Mouse (Mus musculus) fibroblast of lung, adult 2 months (primary cell): ENCODE measurements around the gene Gpr135.

Experiments used
- DNase-seq: peaks from one replicate; pipeline ENCODE4 v3.0.0-alpha.2; 2011; ENCODE audit warnings: low read depth

Gene Gpr135

DNA sequence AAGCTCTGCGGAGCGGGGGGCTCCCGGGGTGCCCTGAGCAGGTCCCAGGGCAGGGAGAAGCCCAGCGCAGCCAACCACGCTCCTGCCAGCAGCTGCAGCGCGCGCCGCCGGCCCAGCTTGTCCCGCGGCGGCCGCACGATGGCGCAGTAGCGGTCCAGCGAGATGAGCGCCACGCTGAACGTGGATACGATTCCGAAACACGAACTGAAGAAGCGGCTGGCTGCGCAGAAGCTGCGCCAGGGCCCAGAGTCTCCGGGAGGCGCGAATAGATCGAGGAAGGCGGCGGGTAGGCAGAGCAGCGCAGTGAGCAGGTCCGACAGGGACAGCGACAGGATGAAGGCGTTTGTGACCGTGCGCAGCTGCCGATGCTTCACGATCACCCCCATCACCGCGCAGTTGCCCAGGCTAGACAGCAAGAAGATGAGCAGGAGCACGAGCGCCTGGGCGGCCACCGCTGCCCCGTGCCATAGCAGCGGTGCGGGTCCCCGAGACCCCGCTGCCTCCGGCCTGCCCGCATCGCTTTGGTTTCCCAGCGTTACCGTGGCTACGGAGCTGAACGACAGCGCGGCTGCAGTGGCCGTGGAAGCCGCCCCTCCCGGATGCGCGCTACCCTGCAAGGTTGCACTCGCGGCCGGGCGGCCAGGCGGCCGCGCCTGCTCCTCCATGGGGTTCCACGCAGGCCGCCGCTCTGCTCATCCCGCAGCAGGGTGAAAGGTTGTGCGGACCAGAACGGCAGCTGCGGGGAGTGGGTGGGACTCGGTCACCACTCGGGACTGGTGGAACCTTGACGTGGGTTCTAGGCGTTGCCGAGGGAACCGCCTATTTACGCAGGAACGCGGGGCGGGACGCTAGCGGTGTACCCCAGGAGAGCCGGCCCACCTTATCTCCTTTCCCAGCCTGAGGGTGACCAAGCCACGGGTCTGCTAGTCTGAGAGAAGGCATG, at the start of gene Gpr135:
Gpr135 (minus strand) TSS at position 799 of the 943 bp plus-strand sequence.
- peak; percentile 40 for DNase-seq

DNA sequence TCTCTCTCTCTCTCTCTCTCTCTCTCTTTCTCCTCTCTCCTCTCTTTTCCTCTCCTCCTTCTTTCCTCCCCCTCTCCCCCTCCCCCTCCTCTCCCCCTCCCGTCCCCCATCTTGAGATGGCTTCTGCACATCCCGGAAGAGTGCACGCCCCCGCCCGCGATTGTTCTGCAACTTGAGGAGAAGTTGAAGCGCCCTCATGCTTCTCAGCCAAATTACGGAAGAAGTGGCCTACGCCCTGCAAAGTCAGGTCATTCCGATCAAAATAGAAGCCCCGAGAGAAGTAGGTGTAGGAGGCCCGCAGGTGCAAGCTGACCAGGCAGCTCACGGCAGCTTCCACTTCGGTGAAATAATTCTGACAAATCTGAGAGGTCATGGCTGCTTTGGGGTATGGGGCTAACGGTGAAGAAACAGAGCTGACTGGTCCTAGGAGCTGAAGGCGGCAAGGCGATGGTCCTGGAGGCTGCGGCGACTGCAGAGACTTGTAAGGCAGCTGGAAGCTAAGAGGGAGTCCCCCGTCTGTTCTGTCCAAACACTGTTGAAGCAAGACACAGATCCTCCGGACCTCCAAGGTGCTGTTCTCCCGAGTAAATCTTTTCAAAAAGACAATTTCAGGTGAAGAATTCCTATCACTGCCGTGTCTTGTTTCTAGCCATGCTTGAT, 44.9 kb upstream of the Gpr135 start:
- no peak for DNase-seq

DNA sequence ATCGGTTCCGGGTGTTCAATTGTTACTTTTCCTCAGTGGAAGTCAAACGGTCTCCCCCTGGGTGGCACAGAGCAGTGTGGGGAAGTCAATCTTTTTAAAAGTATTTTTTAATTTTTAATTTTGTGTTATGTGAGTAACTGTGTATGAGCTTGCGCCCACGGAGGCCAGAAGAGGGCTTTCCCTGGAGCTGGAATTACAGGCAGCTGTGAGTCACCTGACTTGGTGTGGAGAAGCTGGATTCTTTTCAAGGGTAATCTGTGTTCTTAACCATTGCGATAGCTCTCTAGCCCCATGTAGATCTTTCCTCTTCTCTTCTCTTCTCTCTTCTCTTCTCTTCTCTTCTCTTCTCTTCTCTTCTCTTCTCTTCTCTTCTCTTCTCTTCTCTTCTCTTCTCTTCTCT, 44.2 kb upstream of the Gpr135 start:
- DNase-seq, result peak; percentile 8

DNA sequence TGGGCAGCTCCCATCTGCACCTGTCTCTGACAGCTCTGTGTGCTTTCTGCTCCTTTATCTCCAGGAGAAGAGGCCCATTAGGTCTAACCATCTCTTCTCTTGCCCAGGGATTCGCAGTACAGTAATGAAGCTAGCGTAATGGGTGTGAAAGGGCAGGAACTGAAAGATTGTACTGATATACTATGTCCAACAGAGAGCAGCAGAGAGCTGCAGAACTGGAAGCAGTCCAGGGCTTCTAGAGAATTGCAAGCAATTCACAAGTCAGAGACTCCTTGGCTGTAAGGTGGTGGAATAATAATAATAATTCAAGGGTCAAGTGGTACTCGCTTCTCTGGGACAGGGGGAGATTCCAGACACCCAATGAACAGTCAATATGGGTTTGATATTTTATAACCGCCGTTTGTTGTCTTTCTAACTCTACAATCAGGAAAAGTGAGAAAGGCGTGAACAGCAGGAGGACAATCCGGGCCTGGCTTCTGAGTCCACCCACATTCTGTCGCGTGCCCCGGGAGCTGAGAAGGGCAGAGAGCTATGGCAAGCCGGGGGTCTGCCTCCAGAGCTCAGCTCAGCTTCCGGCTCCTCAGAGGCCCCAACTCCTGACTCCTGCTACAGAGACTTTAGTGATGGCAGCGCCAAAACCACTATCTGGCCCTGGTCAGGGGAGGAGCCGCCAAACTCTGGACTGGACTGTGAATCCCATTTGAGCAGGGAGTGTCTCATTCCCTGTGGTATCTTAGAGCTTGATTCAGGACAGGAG, 33.8 kb upstream of the Gpr135 start:
- DNase-seq, result peak; percentile 46

DNA sequence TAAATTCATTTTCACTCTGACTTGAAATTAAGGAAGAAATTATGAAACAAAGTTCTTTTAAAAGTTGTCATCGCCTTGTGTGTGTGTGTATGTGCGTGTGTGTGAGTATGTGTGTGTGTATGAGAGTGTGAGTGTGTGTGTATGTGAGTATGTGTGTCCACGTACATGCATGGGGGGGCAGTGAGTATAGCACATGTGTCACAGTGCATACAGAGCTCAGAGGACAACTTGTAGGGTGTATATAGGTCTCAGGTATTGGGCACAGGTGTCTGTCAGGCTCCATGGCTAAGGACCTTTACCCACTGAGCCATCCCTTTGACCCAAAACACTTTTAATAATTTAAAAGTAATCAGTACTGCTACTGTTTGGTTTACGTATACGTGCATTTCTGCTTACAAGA, 33.1 kb upstream of the Gpr135 start:
- DNase-seq, result no peak

DNA sequence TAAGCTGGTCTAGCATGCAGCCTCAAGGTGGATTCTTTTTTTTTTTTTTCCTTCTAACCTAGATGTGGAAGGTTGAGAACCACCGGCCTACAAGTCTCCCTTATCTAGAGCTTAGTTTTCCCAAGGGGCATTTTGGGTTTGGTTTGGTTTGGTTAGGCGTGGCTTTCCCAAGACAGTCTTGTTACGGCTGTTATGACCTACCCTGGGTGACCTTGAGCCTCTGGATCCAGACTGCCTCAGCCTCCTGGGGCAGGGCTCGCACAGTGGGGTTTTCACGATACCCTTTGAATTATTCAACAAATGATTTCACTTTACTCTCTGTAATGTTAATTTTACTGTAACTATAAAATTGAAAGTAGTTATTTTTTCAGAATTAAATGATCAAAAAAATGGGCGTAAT, 31.9 kb upstream of the Gpr135 start:
- no peak for DNase-seq

DNA sequence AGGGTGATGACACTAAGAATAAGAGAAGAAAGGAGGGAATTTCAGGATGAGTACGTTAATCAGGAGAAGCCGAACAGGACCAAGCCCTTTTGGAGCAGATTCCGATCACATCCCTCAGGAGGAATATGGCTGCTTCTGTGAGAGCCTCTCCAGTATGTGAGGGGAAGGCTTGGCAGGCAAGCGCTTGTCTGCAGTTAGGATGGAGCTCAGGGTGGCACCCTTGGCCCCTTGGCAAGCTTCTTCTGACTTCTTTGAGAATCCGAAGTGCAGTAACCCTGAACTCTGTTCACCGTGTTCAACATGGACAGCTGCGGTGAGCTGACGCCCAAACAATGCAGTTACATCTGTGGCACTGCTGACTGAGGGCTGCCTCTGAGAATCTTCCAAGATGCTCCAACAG, 26.0 kb upstream of the Gpr135 start:
- no peak for DNase-seq

DNA sequence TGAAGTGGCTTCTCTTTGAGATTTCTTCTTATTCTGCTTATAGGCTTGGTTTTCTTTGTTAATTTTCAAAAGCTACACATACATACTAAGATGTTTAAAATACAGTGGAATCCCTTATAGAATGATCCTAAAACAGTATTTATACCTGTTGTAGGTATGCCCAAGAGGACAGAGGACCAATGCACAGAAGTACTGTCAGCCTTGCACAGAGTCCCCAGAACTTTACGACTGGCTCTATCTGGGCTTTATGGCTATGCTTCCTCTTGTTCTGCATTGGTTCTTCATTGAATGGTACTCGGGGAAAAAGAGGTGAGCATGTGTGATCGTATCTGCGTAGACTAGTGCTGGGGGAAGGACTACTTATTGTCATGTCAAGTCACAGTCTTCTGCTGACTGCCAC, 18.9 kb upstream of the Gpr135 start:
- DNase-seq, result no peak

DNA sequence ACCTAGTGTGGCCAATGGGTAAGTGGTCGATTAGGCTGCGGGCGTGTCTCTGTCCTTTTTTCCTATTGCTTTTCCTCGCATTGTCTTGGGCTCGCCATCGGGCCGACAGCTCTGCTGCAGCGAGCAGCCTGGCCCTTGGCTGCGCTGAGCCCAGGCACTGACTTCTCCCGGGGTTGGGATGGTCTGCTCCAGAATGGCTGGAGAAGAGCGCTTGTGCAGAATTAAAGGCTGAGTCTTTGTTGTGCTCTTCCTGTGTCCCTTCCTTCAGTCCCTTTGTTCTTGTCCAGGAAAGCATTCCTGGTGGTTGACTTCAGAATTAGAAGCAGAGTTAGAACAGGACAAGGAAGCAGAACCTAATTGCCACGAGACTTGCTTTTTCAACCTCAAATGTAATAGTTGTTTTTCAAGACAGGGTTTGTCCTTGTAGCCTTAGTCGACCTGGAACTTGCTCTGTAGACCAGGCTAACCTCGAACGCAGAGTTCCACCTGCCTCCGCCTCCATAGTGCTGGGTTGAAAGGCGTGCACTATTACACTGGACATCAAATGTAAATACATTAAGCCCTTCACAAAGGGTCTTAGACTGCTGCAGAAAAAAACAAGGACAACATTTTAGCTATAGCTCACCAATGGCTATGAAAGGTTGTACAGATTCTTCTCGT, 15.4 kb upstream of the Gpr135 start:
- no peak for DNase-seq

DNA sequence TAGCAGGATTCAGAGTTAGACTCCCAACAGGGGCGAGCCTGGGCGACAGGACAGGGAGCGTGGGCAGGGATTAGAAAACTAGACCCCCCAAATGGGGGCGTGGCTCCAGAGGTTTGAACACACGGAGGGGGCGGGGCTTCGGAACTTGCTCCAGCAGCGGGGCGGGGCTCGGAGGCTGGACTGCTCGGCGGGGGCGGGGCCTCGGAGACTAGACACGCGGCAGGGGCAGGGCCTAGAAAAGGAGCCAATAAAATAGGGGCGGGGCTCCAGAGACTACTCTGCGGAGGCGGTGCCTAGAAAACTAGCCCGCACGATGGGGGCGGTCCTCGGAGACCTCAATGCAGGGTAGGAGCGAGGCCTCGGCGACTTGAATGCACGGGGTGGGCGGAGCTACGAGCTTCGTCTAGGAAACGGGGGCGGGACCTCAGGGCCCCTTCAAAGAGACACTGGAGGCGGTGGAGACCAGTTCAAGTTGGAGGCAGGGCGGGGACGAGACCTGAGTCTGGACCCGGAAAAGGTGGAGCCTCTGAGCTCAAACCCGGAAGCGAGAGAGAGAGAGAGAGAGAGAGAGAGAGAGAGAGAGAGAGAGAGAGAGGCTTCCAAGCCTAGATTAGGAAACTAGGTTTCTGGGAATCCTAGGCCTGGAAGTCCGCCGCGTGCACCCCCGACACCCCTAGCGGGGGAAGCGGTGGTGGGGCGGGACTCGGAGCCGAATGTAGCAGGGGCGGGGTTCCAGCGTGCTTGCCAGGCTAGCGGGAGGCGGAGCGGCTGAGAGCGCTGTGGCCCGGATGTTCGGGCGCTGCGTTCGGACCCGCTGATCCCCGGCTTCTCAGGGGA, 14.6 kb upstream of the Gpr135 start, which contains the start of the genes L3hypdh and Jkamp:
L3hypdh (minus strand) TSS at position 111 of the 837 bp plus-strand sequence.
Jkamp (plus strand) TSS at position 261 of the 837 bp plus-strand sequence.
- DNase-seq, result peak; percentile 99

DNA sequence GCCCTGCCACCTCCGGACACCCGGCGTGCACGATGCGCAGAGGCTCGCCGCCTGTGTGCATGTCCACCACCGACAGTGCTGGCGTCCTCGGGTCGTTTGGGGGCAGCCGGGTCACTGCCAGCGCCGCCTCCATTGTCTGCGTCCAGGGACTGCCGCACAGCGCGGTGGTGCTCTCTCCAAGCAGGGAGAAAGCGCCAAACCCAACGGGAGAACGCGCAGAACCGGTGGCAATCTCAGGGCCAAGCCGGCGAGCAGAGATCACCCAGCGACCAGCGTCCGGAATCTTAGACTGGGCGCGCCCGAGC, 14.1 kb upstream of the Gpr135 start:
- DNase-seq, result no peak

DNA sequence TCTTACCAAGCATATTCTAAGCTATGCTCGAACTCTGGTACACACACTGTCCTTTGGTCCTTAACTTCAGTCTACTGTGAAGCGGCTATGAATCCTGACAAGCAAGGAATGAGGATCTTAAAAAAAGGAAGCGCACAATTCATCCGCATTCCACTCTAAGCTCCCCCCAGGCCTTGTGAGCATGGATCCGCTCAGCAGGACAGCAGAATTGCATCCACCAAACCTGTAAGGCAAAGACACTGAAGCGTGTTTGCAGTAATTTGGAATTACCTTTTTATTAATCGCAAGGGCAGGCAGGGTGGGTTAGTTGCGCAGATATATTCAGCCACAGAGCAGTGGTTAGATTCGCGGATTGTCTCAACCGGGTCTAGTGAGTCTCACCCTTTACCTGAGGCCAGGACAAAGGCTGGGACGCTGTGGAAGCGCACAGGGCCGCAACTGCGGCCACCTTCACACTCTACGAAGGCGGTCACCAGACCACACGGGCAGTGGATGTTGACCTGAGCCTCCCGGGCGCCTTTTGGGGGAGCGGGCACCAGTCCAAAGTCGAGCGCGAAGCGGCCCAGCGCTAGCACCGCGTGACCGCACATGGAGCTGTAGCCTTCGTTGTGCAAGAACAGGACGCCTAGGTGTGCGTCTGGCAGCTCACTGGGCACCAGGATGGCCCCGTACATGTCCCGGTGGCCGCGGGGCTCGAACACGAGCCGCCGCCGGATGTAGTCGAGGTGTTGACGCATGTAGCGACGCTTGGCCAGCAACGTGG, 13.5 kb upstream of the Gpr135 start:
- DNase-seq, result no peak

DNA sequence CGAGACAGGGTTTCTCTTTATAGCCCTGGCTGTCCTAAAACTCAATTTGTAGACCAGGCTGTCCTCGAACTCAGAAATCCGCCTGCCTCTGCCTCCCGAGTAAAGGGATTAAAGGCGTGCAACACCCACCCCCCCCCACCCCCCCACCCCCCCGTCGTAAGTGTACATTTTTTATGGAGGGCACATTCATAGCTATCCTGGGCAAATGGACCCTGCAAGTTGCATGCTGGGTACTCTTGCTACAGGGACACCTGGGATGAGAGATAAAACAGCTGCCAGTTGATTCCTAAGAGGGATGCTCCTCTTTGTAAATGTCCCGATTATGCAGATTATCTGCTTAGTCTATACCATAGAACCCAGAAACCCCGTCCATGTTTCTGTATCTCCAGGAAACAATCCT, 12.3 kb upstream of the Gpr135 start:
- DNase-seq, result no peak

DNA sequence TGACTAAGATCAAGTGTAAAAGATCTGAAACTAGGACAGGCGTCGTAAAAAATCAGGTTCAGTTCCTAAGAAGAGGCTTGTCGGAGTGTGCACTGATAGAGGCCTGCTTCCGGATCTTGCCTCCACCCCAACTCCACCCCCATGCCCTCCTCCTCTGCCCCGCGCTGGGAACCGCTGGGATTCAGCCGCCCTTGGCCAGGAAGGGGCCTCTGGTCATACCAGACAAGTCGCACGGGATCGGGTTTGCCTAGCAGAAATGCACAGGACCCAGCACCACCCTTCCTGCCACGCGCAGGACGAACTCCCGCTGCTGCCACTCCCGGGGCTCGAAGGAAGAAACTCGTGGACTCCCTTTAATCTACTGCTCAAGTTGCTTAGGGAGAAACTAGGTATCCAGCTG, 11.4 kb upstream of the Gpr135 start:
- no peak for DNase-seq

DNA sequence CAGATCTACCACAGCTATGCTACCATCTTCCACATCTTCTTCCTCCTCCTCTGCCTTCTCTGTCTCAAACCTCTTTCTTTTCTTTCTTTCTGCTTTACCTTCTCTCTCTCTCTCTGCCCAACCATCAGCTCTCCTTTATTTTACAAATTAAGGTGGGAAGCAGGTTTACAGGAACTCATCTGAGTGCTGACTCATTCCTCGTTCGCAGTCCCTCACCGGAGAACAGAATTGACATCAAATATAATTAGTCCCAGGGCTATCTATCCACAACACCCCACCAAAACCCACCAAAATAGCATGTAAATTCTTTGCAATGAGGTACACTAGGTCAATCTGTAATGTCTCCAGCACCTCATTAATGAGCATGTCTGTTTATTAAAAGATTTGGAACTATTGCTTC, 11.0 kb upstream of the Gpr135 start:
- no peak for DNase-seq

DNA sequence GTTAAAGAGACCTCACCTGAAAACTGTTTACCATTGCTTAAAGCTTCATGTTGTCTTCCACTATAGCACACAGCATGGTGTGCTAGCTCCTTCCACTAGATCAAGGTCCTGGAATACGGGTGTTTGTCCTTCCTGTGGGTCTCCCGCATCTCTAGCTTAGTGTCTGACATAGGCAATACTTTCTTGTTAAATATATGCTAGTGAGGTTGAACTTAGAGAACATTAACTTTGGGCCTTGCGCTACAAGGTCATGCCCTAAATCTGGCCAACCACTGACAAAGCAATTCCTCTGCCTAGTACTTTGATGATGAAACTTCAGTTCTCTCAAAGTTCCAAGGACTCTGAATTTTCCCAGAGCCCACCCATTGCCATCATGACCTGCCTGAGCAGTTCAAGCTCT, 7.3 kb upstream of the Gpr135 start:
- no peak for DNase-seq

DNA sequence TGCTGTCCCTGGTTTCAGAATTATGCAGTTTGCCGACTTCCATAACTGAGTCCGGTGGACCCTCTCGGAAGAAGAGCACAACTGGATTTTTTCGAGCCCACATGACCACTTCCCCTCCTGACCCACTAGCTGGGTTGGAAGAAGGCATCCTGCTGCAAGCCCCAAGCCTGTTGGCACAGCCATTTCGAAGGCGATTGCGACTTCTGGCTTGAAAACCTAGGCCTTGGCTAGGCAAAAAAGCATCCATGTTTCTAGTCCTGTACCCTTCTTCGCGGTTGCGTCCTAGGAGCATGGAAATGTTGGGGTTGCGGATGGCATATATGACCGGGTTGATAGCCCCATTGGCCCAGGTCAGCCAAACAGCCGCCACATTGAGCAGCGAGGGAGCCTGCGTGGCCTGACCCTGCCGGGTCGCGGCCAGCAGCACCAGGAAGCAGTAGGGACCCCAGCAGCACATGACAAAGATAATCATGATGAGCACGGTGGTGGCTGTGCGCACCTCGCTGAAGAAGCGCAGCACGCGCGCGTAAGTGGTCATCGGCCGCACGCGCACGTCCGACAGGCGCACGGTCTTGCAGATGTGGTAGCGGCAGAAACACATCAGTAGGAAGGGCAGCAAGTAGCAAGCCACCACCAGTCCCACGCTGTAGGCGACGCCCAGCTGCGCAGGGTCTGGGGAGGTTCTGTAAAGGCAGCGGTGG, 1.1 kb downstream of the Gpr135 start:
- no peak for DNase-seq

DNA sequence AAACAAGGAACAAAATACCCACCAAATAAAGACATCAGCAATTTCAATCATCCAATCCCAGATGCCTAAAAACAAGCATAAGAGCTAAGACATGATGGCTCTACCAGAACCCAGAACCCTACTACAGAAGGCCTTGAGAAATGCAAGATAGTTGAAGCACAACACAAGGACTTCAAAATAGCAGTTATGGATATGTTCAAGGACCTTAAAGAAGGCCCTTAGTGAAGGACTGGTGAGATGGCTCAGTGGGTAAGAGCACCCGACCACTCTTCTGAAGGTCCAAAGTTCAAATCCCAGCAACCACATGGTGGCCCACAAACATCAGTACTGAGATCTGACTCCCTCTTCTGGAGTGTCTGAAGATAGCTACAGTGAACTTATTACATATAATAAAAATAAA, 13.1 kb downstream of the Gpr135 start:
- no peak for DNase-seq

DNA sequence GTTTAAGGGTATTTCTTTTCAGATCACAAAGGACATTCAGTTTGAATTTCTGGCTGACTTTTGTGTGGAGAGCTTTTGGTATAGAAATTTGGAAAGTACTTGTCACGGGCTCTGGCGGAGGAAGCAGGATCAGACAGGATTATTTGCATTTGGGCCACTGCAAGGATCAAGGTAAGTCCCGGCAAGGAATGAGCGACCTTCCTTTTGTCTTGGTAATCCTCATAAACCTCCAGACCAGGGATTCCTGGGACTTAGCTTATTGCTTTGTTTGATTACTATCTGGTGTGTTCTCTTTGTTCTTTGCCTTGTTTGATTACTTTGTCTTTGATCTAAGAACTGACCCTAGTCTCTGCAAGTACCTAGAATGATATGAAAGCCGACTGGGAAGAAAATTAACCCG, 17.1 kb downstream of the Gpr135 start:
- no peak for DNase-seq

DNA sequence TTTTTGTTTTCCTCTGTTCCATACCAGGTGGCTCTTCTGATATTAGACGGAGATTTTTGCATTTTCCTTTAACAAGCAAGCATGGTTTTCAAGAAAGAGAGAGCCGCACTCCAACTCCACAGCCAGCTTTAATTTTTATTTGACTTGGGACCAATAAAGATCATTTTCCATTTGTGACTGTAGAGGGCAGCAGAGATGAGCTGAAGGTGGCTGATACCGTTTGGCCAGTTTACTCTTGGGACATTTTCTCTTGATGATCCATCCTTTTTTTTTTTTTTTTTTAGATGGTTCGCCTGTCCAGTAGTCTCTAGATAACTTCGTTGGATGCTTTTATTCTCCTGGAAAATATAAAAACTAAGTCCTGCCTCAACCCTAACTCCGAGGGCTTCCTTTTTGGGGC, 17.6 kb downstream of the Gpr135 start:
- no peak for DNase-seq
